Mouse (Mus musculus) megakaryocyte, embryonic 14.5 days (primary cell): ENCODE measurements around the gene Pbx4. TPM values are rescaled to one million over a fixed set of nuclear protein-coding genes. Genes with fewer than 3 reads are reported as not detected.

Experiments
- H3K27me3 ChIP-seq: replicated peaks from 2 replicates; pipeline ENCODE3; 2012; ENCODE audit warnings: inconsistent platforms
- H3K36me3 ChIP-seq: replicated peaks from 2 replicates; pipeline ENCODE3; 2012; ENCODE audit warnings: low read length, inconsistent platforms, mixed read lengths
- H3K4me1 ChIP-seq: 2 replicates; pipeline ENCODE4 v1.6.1; 2012; ENCODE audit warnings: inconsistent platforms
- H3K4me3 ChIP-seq: replicated peaks from 2 replicates; pipeline ENCODE3; 2012; ENCODE audit warnings: moderate library complexity, mild to moderate bottlenecking, inconsistent platforms
- H3K9me3 ChIP-seq: 2 replicates; pipeline ENCODE4 v1.6.1; 2012; ENCODE audit warnings: inconsistent platforms
- FLI1 ChIP-seq: IDR thresholded peaks from 2 replicates; pipeline ENCODE4 v1.6.1; 2012; ENCODE audit warnings: low read length, inconsistent platforms, mixed read lengths
- GATA1 ChIP-seq: IDR thresholded peaks from 3 replicates; pipeline ENCODE4 v1.6.1; 2012; ENCODE audit warnings: mixed read lengths, low read length, inconsistent platforms, borderline replicate concordance
- polyA plus RNA-seq: library from polyadenylated mRNA; stranded (reverse); fragments of >175 nt; gene quantifications from 2 replicates; pipeline ENCODE4 v1.2.3, GENCODE M21; 2012; ENCODE audit warnings: low replicate concordance; ENCODE audit not compliant: insufficient read depth

Pbx4 gene
- polyA plus RNA-seq, result 1.7 TPM in 1 of 2 replicates, not detected in the other

DNA sequence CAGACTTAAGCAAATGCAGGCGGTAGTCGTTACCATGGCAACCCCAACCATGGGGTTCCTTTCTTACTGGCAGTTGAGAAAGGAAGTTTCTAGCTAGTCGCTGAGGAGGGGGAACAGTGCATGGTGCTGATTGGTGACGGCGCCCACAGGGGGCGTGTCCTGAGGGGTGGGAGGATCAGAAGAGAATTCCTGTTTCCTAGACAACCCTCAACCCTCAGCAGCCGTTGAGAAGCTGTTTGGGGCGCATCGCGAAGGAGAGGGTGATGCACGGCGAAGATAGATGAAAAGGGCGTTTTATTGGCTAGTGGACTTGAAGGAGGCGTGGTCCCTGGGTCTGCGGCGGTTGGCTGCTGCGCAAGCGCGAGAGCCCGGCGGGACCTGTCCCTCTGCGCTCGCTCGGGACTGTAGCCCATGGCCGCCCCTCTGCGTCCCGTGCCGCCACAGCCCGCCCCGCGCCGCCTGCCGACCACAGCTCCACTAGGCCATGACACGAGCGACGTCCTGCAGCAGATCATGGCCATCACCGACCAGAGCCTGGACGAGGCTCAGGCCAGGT is at the start of gene Pbx4:
Gene Pbx4, plus strand, starts transcription at position 194 of the 556 bp plus-strand sequence.
- H3K27me3 ChIP-seq, result peaks cover 36% of the 10 kb centered on the region

DNA sequence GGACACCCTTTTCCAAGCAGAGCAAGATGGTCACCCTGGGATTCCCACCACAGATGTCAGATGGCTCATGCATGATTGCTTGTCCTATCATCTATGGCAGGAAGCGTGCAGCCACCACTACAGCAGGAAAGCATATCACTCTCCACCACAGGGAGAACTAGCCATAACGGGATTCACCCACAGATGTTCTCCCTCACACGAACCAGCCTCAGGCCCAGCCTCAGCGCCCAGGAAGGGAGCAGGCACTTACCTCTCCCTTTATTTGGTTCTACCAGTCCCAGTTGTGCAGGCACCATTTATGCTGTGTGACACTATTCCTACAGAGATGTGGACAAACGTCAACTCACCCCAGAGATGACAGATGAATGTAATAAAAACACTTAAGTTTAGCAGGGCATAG is 43.2 kb upstream of the Pbx4 start:
- H3K9me3 ChIP-seq, result no peaks in the 10 kb centered on the region
- peaks cover 45% of the 10 kb centered on the region for H3K4me1 ChIP-seq
- H3K27me3 ChIP-seq, result no peaks in the 10 kb centered on the region
- H3K4me3 ChIP-seq, result peak overlapping the region; percentile 79
- TF ChIP-seq FLI1 (no peak), GATA1 (no peak)
- peaks cover 15% of the 10 kb centered on the region for H3K36me3 ChIP-seq

More for the DNA sequence above, at the start of gene Pbx4:
- Histone ChIP-seq H3K4me1 (peaks cover 22% of the 10 kb centered on the region), H3K36me3 (no peaks in the 10 kb centered on the region), H3K4me3 (peak within 1 kb of the TSS; percentile 93), H3K9me3 (no peaks in the 10 kb centered on the region)
- TF ChIP-seq FLI1, result no peak
- no peak for TF ChIP-seq GATA1

- Histone ChIP-seq H3K4me1 (peaks cover 49% of the 10 kb centered on the region), H3K36me3 (peaks cover 22% of the 10 kb centered on the region), H3K4me3 (peak overlapping the region; percentile 98), H3K9me3 (no peaks in the 10 kb centered on the region), H3K27me3 (no peaks in the 10 kb centered on the region)
- no peak for TF ChIP-seq GATA1
- no peak for TF ChIP-seq FLI1
Observed at GRCm38 (mm10) chr8:69789731-69790130, 42.6 kb upstream of the Pbx4 start.

DNA sequence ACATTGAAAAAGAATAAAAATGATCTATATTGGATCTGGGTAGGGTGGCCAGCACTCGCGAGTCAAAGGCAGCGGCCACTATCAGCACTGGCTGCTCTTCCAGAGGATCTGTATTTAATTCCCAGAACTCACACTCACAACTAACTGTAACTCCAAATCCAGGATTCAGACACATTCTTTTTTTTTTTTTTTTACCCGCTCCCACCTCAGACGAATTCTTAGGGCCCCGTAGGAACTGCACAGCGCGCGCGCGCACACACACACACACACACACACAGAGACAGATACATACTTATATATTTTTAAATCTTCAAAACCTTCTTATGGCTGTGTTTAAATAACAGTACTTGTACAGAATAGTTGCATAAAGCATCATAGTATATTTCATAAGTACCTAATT is 41.9 kb upstream of the Pbx4 start:
- peaks cover 28% of the 10 kb centered on the region for H3K36me3 ChIP-seq
- no peaks in the 10 kb centered on the region for H3K9me3 ChIP-seq
- TF ChIP-seq GATA1, result no peak
- TF ChIP-seq FLI1, result no peak
- peak overlapping the region; percentile 98 for H3K4me3 ChIP-seq
- H3K27me3 ChIP-seq, result no peaks in the 10 kb centered on the region
- H3K4me1 ChIP-seq, result peaks cover 52% of the 10 kb centered on the region

DNA sequence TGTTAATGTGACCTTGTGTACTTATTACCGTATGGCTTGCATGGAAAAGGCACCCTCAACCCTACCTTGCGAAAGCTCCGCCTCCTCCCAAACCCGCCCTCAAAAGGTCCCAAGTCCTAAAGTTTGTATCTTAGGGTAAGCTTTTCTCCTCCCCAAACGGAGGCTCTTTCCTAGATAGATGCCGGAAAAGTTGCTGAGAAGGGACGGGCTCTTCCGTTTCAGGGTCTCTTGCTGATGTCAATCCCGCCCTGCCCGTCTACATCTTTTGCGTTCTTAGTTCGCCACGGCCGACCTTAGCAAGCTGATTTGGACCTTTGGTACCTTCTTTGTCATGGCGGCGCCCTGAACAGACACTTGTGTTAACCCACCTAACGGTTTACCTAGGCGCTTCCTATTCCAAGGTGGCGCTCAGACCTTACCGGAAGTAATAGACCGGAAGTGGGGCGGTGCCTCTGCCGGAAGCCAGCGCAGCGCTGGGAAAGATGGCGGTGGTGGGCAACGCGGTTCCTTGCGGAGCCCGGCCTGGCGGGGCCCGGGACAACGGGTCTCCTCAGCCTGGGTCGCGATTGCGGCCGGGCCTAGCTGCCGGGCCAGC is 41.4 kb upstream of the Pbx4 start, which contains the start of the genes Atp13a1 and Zfp866:
Gene Atp13a1, plus strand, starts transcription at position 391 of the 595 bp plus-strand sequence.
Gene Zfp866, minus strand, starts transcription at position 406 of the 595 bp plus-strand sequence.
- Histone ChIP-seq H3K27me3 (no peaks in the 10 kb centered on the region), H3K36me3 (peaks cover 33% of the 10 kb centered on the region), H3K4me1 (peaks cover 52% of the 10 kb centered on the region), H3K9me3 (no peaks in the 10 kb centered on the region), H3K4me3 (peak within 1 kb of the TSS; percentile 98)
- no peak for TF ChIP-seq GATA1
- TF ChIP-seq FLI1, result peak; percentile 100; the same call in 1 of the 2 replicates

DNA sequence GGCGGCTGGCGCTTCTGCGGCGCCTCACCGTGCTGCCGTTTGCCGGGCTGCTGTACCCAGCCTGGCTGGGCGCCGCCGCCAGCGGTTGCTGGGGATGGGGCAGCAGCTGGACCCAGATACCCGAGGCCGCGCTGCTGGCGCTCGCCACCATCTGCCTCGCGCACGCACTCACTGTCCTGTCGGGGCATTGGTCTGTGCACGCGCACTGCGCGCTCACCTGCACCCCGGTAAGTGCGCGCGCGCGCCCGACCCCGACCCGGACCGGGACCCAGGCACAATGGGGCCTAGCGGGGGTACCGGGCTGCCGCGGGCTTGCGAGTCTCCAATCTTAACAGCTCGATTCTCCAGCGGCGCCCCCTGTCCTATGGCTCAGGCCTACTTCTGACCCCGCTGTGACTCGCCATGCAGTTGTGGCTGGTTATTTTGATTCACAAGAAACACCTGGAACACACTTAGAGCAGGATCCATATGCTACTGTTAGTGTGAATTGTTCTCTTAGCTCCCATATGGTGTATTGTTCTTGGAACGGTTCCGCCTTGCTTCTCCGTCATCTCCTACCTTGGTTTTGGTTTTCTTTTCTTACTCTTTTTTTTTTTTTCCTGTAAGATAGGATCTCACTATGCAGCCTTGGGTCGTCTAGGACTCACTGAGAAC is 40.7 kb upstream of the Pbx4 start:
- Histone ChIP-seq H3K27me3 (no peaks in the 10 kb centered on the region), H3K36me3 (peaks cover 40% of the 10 kb centered on the region), H3K4me1 (peaks cover 52% of the 10 kb centered on the region), H3K9me3 (no peaks in the 10 kb centered on the region), H3K4me3 (peak overlapping the region; percentile 98)
- TF ChIP-seq GATA1 (no peak), FLI1 (no peak)

- TF ChIP-seq FLI1 (no peak), GATA1 (no peak)
- no peaks in the 10 kb centered on the region for H3K27me3 ChIP-seq
- no peaks in the 10 kb centered on the region for H3K9me3 ChIP-seq
- peaks cover 48% of the 10 kb centered on the region for H3K4me1 ChIP-seq
- peaks cover 61% of the 10 kb centered on the region for H3K36me3 ChIP-seq
- H3K4me3 ChIP-seq, result no peak overlapping the region
Observed at GRCm38 (mm10) chr8:69793666-69794065, 38.6 kb upstream of the Pbx4 start.

DNA sequence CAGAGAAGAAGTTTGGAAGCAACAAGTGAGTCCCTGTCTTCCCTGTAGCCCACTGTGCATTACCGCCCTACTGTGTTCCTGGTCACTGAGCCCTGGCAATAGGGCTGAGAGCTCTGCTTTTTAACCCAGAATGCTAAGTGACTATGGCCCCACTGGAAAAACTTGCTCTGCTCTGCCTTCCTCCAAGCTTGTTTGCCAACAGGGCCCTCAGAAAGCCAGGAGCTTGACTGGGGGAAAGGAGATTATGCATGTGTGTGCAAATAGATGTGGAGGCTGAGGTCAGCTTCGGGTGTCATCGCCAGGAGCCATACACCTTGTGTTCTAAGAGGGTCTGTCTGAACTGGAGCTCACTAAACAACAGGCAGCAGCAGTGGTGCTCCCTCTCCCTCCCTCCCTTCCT is 38.2 kb upstream of the Pbx4 start:
- TF ChIP-seq GATA1, result no peak
- Histone ChIP-seq H3K36me3 (peaks cover 65% of the 10 kb centered on the region), H3K4me3 (peak overlapping the region; percentile 46), H3K4me1 (peaks cover 45% of the 10 kb centered on the region), H3K27me3 (no peaks in the 10 kb centered on the region), H3K9me3 (no peaks in the 10 kb centered on the region)

- peaks cover 73% of the 10 kb centered on the region for H3K36me3 ChIP-seq
- TF ChIP-seq GATA1, result no peak
- H3K27me3 ChIP-seq, result no peaks in the 10 kb centered on the region
- no peak overlapping the region for H3K4me3 ChIP-seq
- peaks cover 37% of the 10 kb centered on the region for H3K4me1 ChIP-seq
- no peaks in the 10 kb centered on the region for H3K9me3 ChIP-seq
Observed at GRCm38 (mm10) chr8:69794901-69795300, 37.4 kb upstream of the Pbx4 start.
